Mouse (Mus musculus): ENCODE results near the gene Tlr3. TPM values are rescaled to one million over a fixed set of nuclear protein-coding genes. Genes with fewer than 3 reads are reported as not detected.

The Tlr3 gene
- polyA plus RNA-seq, 1 experiment from 2014 or later, result 0.78 TPM

Other genes starting within 250 kb of the Tlr3 start
- 28.7 and 38.8 TPM in 2 replicates for gene F11, start 149.0 kb downstream of the Tlr3 start, polyA plus RNA-seq (2015; fragmentation: Nextera tagmentation; extraction: Ambion mirVana)
- 8.7 and 11.5 TPM in 2 replicates for gene Klkb1, start 116.2 kb downstream of the Tlr3 start, polyA plus RNA-seq (2015; fragmentation: Nextera tagmentation; extraction: Ambion mirVana)
- gene Gm45753, start 102.6 kb downstream of the Tlr3 start, polyA plus RNA-seq (2015; fragmentation: Nextera tagmentation; extraction: Ambion mirVana), result 14.8 and 14.9 TPM in 2 replicates
- gene Cyp4v3, start 77.9 kb downstream of the Tlr3 start, polyA plus RNA-seq (2015; fragmentation: Nextera tagmentation; extraction: Ambion mirVana), result 5.1 and 5.3 TPM in 2 replicates
- gene Fam149a, start 28.8 kb downstream of the Tlr3 start, polyA plus RNA-seq (2015; fragmentation: Nextera tagmentation; extraction: Ambion mirVana), result 1.9 TPM in 2 replicates
- gene Sorbs2, start 96.7 kb upstream of the Tlr3 start, polyA plus RNA-seq (2015; fragmentation: Nextera tagmentation; extraction: Ambion mirVana), result 9.5 and 11.7 TPM in 2 replicates